Mouse (Mus musculus): ENCODE data around the gene Gpr153. TPM values are rescaled to one million over a fixed set of nuclear protein-coding genes. Genes with fewer than 3 reads are reported as not detected.

The Gpr153 gene
- polyA plus RNA-seq, 1 experiment = 6.5 TPM

GRCm38 (mm10) chr4:152325574-152326411 is 51.8 kb downstream of the Gpr153 start, which contains the start of gene Rpl22:
Gene Rpl22 (plus strand): TSS chr4:152325742.
- Histone ChIP-seq H3K79me2 (ENCODE audit: control insufficient read depth, insufficient read depth) (peaks cover 48% of the 10 kb centered on the region), H3ac (ENCODE audit: control insufficient read depth, insufficient read length) (peak within 1 kb of the TSS; percentile 58), H3K4me3 (peak within 1 kb of the TSS; percentile 82), H3K36me3 (ENCODE audit: control insufficient read depth, insufficient read depth) (peaks cover 16% of the 10 kb centered on the region), H3K27me3 (ENCODE audit: control insufficient read depth, insufficient read depth, insufficient read length) (no peaks in the 10 kb centered on the region), H3K4me2 (ENCODE audit: low read depth) (peak within 1 kb of the TSS; percentile 94)
- peak in 2 of 3 experiments; percentile 26 to 29 for TF ChIP-seq MYOG (IDR thresholded peaks at IDR 0.05; ENCODE audit: control insufficient read depth in 1 of 3, insufficient read depth in 1 of 3, insufficient read length in 2 of 3, low read depth in 2 of 3)
- no peak for TF ChIP-seq TCF12 (IDR thresholded peaks at IDR 0.05; ENCODE audit: insufficient read depth, poor library complexity, severe bottlenecking)
- peak; percentile 93 for TF ChIP-seq POLR2AphosphoS2 (IDR thresholded peaks at IDR 0.05; ENCODE audit: insufficient read length, low read depth)
- TF ChIP-seq E2F4 (IDR thresholded peaks at IDR 0.05; ENCODE audit: insufficient read depth) = peak; percentile 7
- TF ChIP-seq USF1 (IDR thresholded peaks at IDR 0.05; ENCODE audit: low read depth) = peak; percentile 15
- peak; percentile 95 for TF ChIP-seq POLR2A (IDR thresholded peaks at IDR 0.05; ENCODE audit: insufficient read length, low read depth)
- peak; percentile 4 for TF ChIP-seq MAX (IDR thresholded peaks at IDR 0.05; ENCODE audit: low read depth)
- TF ChIP-seq MYOD1 (IDR thresholded peaks at IDR 0.05; ENCODE audit: control insufficient read depth in 1 of 3, insufficient read length in 2 of 3, low read depth in 2 of 3) = no peak
- TF ChIP-seq SRF (IDR thresholded peaks at IDR 0.05; ENCODE audit: control insufficient read depth, insufficient read length, low read depth) = peak; percentile 94
- no peak for TF ChIP-seq CEBPB (IDR thresholded peaks at IDR 0.05; ENCODE audit: insufficient read depth, poor library complexity, severe bottlenecking)

GRCm38 (mm10) chr4:152326543-152326942 is 52.5 kb downstream of the Gpr153 start:
- H3K79me2 ChIP-seq (ENCODE audit: control insufficient read depth, insufficient read depth) = peaks cover 48% of the 10 kb centered on the region
- peak overlapping the region; percentile 82 for H3K4me3 ChIP-seq
- H3K4me2 ChIP-seq (ENCODE audit: low read depth) = peak overlapping the region; percentile 94
- no peak for TF ChIP-seq POLR2AphosphoS2 (IDR thresholded peaks at IDR 0.05; ENCODE audit: insufficient read length, low read depth)
- peak overlapping the region; percentile 58 for H3ac ChIP-seq (ENCODE audit: control insufficient read depth, insufficient read length)
- peaks cover 23% of the 10 kb centered on the region for H3K36me3 ChIP-seq (ENCODE audit: control insufficient read depth, insufficient read depth)
- H3K27me3 ChIP-seq (ENCODE audit: control insufficient read depth, insufficient read depth, insufficient read length) = no peaks in the 10 kb centered on the region

GRCm38 (mm10) chr4:152328691-152329090 is 54.7 kb downstream of the Gpr153 start:
- TF ChIP-seq MYOD1 (IDR thresholded peaks at IDR 0.05; ENCODE audit: control insufficient read depth in 1 of 3, insufficient read length in 2 of 3, low read depth in 2 of 3) (no peak), TCF3 (IDR thresholded peaks at IDR 0.05; ENCODE audit: insufficient read length, low read depth) (no peak), USF1 (IDR thresholded peaks at IDR 0.05; ENCODE audit: low read depth) (no peak), MYOG (IDR thresholded peaks at IDR 0.05; ENCODE audit: control insufficient read depth in 1 of 3, insufficient read depth in 1 of 3, insufficient read length in 2 of 3, low read depth in 2 of 3) (no peak), TCF12 (IDR thresholded peaks at IDR 0.05; ENCODE audit: insufficient read depth, poor library complexity, severe bottlenecking) (no peak), MAX (IDR thresholded peaks at IDR 0.05; ENCODE audit: low read depth) (no peak), SRF (IDR thresholded peaks at IDR 0.05; ENCODE audit: control insufficient read depth, insufficient read length, low read depth) (no peak), CEBPB (IDR thresholded peaks at IDR 0.05; ENCODE audit: insufficient read depth, poor library complexity, severe bottlenecking) (no peak), POLR2A (IDR thresholded peaks at IDR 0.05; ENCODE audit: insufficient read length, low read depth) (no peak), REST (IDR thresholded peaks at IDR 0.05; ENCODE audit: insufficient read depth, insufficient read length) (no peak), E2F4 (IDR thresholded peaks at IDR 0.05; ENCODE audit: insufficient read depth) (no peak), POLR2AphosphoS2 (IDR thresholded peaks at IDR 0.05; ENCODE audit: insufficient read length, low read depth) (no peak)
- peaks cover 48% of the 10 kb centered on the region for H3K79me2 ChIP-seq (ENCODE audit: control insufficient read depth, insufficient read depth)
- H3K4me2 ChIP-seq (ENCODE audit: low read depth) = no peak overlapping the region
- H3K4me3 ChIP-seq = no peak overlapping the region
- H3K27me3 ChIP-seq (ENCODE audit: control insufficient read depth, insufficient read depth, insufficient read length) = no peaks in the 10 kb centered on the region
- H3ac ChIP-seq (ENCODE audit: control insufficient read depth, insufficient read length) = no peak overlapping the region
- H3K36me3 ChIP-seq (ENCODE audit: control insufficient read depth, insufficient read depth) = peaks cover 36% of the 10 kb centered on the region

GRCm38 (mm10) chr4:152332952-152333351 is 58.9 kb downstream of the Gpr153 start:
- Histone ChIP-seq H3K36me3 (ENCODE audit: control insufficient read depth, insufficient read depth) (peaks cover 53% of the 10 kb centered on the region), H3ac (ENCODE audit: control insufficient read depth, insufficient read length) (no peak overlapping the region), H3K4me2 (ENCODE audit: low read depth) (no peak overlapping the region), H3K4me3 (no peak overlapping the region), H3K27me3 (ENCODE audit: control insufficient read depth, insufficient read depth, insufficient read length) (no peaks in the 10 kb centered on the region), H3K79me2 (ENCODE audit: control insufficient read depth, insufficient read depth) (peaks cover 25% of the 10 kb centered on the region)
- TF ChIP-seq POLR2A (IDR thresholded peaks at IDR 0.05; ENCODE audit: insufficient read length, low read depth) (no peak), MAX (IDR thresholded peaks at IDR 0.05; ENCODE audit: low read depth) (no peak), USF1 (IDR thresholded peaks at IDR 0.05; ENCODE audit: low read depth) (no peak), SRF (IDR thresholded peaks at IDR 0.05; ENCODE audit: control insufficient read depth, insufficient read length, low read depth) (no peak), REST (IDR thresholded peaks at IDR 0.05; ENCODE audit: insufficient read depth, insufficient read length) (no peak), MYOD1 (IDR thresholded peaks at IDR 0.05; ENCODE audit: control insufficient read depth in 1 of 3, insufficient read length in 2 of 3, low read depth in 2 of 3) (no peak), TCF3 (IDR thresholded peaks at IDR 0.05; ENCODE audit: insufficient read length, low read depth) (no peak), POLR2AphosphoS2 (IDR thresholded peaks at IDR 0.05; ENCODE audit: insufficient read length, low read depth) (no peak), E2F4 (IDR thresholded peaks at IDR 0.05; ENCODE audit: insufficient read depth) (no peak), TCF12 (IDR thresholded peaks at IDR 0.05; ENCODE audit: insufficient read depth, poor library complexity, severe bottlenecking) (no peak), MYOG (IDR thresholded peaks at IDR 0.05; ENCODE audit: control insufficient read depth in 1 of 3, insufficient read depth in 1 of 3, insufficient read length in 2 of 3, low read depth in 2 of 3) (no peak), CEBPB (IDR thresholded peaks at IDR 0.05; ENCODE audit: insufficient read depth, poor library complexity, severe bottlenecking) (no peak)
